Mouse (Mus musculus) forebrain, embryonic 13.5 days (tissue): Measurements from ENCODE around the gene Serpina9. TPM values are rescaled to one million over a fixed set of nuclear protein-coding genes. Genes with fewer than 3 reads are reported as not detected.

Experiments
- ATAC-seq: fragments of 200-750 bp; cut with Nextera tagmentation; 2 replicates; pipeline ENCODE4 v1.8.0; 2017
- H3K27ac ChIP-seq: fragments of 300-500 bp; sonication (generic); 2 replicates; pipeline ENCODE4 v1.5.1; 2015; ENCODE audit warnings: inconsistent platforms, mild to moderate bottlenecking, moderate library complexity
- H3K27me3 ChIP-seq: fragments of 300-500 bp; sonication (generic); 2 replicates; pipeline ENCODE4 v1.6.1; 2015; ENCODE audit warnings: mild to moderate bottlenecking, inconsistent platforms
- H3K36me3 ChIP-seq: fragments of 300-500 bp; sonication (generic); 2 replicates; pipeline ENCODE4 v1.6.1; 2015; ENCODE audit warnings: mild to moderate bottlenecking, inconsistent platforms; ENCODE audit not compliant: poor library complexity, severe bottlenecking
- H3K4me1 ChIP-seq: fragments of 300-500 bp; sonication (generic); 2 replicates; pipeline ENCODE4 v1.6.1; 2015; ENCODE audit warnings: inconsistent platforms
- H3K4me2 ChIP-seq: fragments of 300-500 bp; sonication (generic); 2 replicates; pipeline ENCODE4 v1.6.1; 2015; ENCODE audit warnings: inconsistent platforms, mild to moderate bottlenecking, moderate library complexity
- H3K4me3 ChIP-seq: fragments of 300-500 bp; sonication (generic); 2 replicates; pipeline ENCODE4 v1.5.1; 2015; ENCODE audit warnings: mild to moderate bottlenecking, inconsistent platforms
- H3K9ac ChIP-seq: fragments of 300-500 bp; sonication (generic); 2 replicates; pipeline ENCODE4 v1.6.1; 2015; ENCODE audit warnings: mild to moderate bottlenecking, inconsistent platforms
- H3K9me3 ChIP-seq: fragments of 300-500 bp; sonication (generic); replicated peaks from 2 replicates; pipeline ENCODE4 v1.6.1; 2016; ENCODE audit warnings: inconsistent platforms
- WGBS: fragments of 180-500 bp; shearing (Covaris S2); methylation state at CpG from one replicate; pipeline ENCODE4 v1.1.7; 2015; 5-methylcytosine and 5-hydroxymethylcytosine counted together
- polyA plus RNA-seq: library from polyadenylated mRNA; unstranded; fragments of >200 nt; fragmentation: Nextera tagmentation; extraction: Ambion mirVana; gene quantifications from 2 replicates; pipeline ENCODE4 v1.2.1, GENCODE M21; 2015

The Serpina9 gene
- polyA plus RNA-seq, 1 experiment from 2014 or later: not detected

GRCm38 (mm10) chr12:103988754-103989513, 24.6 kb downstream of the Serpina9 start:
- WGBS: 68% methylated on average over 14 of the region's 14 CpGs
- H3K4me1 ChIP-seq: no peaks in the 10 kb centered on the region
- no peak overlapping the region for H3K9ac ChIP-seq
- H3K4me3 ChIP-seq: no peak overlapping the region
- H3K36me3 ChIP-seq: no peaks in the 10 kb centered on the region
- no peak for ATAC-seq
- no peaks in the 10 kb centered on the region for H3K27me3 ChIP-seq
- H3K9me3 ChIP-seq: no peaks in the 10 kb centered on the region
- H3K4me2 ChIP-seq: no peak overlapping the region
- no peak overlapping the region for H3K27ac ChIP-seq

GRCm38 (mm10) chr12:103985868-103986267, 27.7 kb downstream of the Serpina9 start:
- no peaks in the 10 kb centered on the region for H3K9me3 ChIP-seq

GRCm38 (mm10) chr12:103984935-103985334, 28.6 kb downstream of the Serpina9 start:
- no peak for ATAC-seq
- Histone ChIP-seq H3K27ac (no peak overlapping the region), H3K9ac (no peak overlapping the region), H3K4me3 (no peak overlapping the region), H3K9me3 (no peaks in the 10 kb centered on the region), H3K36me3 (no peaks in the 10 kb centered on the region), H3K4me2 (no peak overlapping the region), H3K27me3 (no peaks in the 10 kb centered on the region), H3K4me1 (no peaks in the 10 kb centered on the region)
- WGBS: 67% methylated on average over 4 of the region's 4 CpGs

More at GRCm38 (mm10) chr12:103985868-103986267, 27.7 kb downstream of the Serpina9 start:
- WGBS: 74% methylated on average over 5 of the region's 5 CpGs
- Histone ChIP-seq H3K4me1 (no peaks in the 10 kb centered on the region), H3K4me3 (no peak overlapping the region), H3K27ac (no peak overlapping the region), H3K27me3 (no peaks in the 10 kb centered on the region), H3K4me2 (no peak overlapping the region), H3K36me3 (no peaks in the 10 kb centered on the region), H3K9ac (no peak overlapping the region)
- no peak for ATAC-seq

- H3K4me1 ChIP-seq: no peaks in the 10 kb centered on the region
- no peaks in the 10 kb centered on the region for H3K27me3 ChIP-seq
- H3K9ac ChIP-seq: no peak overlapping the region
- ATAC-seq: peak; percentile 43; the same call in 1 of the 2 replicates
- H3K4me2 ChIP-seq: no peak overlapping the region
- H3K27ac ChIP-seq: no peak overlapping the region
- no peak overlapping the region for H3K4me3 ChIP-seq
- 78% methylated on average over 7 of the region's 7 CpGs for WGBS
- H3K9me3 ChIP-seq: no peaks in the 10 kb centered on the region
- H3K36me3 ChIP-seq: no peaks in the 10 kb centered on the region
Measured at GRCm38 (mm10) chr12:103981646-103982360, 31.8 kb downstream of the Serpina9 start.

- Histone ChIP-seq H3K4me1 (no peaks in the 10 kb centered on the region), H3K4me2 (no peak overlapping the region), H3K9me3 (no peaks in the 10 kb centered on the region), H3K9ac (no peak overlapping the region), H3K27ac (no peak overlapping the region), H3K36me3 (no peaks in the 10 kb centered on the region), H3K4me3 (no peak overlapping the region), H3K27me3 (no peaks in the 10 kb centered on the region)
- ATAC-seq: no peak
- 93% methylated on average over 10 of the region's 10 CpGs for WGBS
Measured at GRCm38 (mm10) chr12:103978294-103978693, 35.3 kb downstream of the Serpina9 start.

- Histone ChIP-seq H3K4me2 (no peak overlapping the region), H3K27me3 (no peaks in the 10 kb centered on the region), H3K9me3 (no peaks in the 10 kb centered on the region), H3K27ac (no peak overlapping the region), H3K36me3 (no peaks in the 10 kb centered on the region), H3K9ac (no peak overlapping the region), H3K4me3 (no peak overlapping the region), H3K4me1 (no peaks in the 10 kb centered on the region)
- 29% methylated on average over 5 of the region's 5 CpGs for WGBS
- ATAC-seq: no peak
Measured at GRCm38 (mm10) chr12:103977846-103978245, 35.7 kb downstream of the Serpina9 start.

GRCm38 (mm10) chr12:103977060-103977459, 36.5 kb downstream of the Serpina9 start:
- Histone ChIP-seq H3K27me3 (no peaks in the 10 kb centered on the region), H3K4me3 (no peak overlapping the region), H3K36me3 (no peaks in the 10 kb centered on the region), H3K4me1 (no peaks in the 10 kb centered on the region), H3K9me3 (no peaks in the 10 kb centered on the region), H3K27ac (no peak overlapping the region), H3K9ac (no peak overlapping the region), H3K4me2 (no peak overlapping the region)
- ATAC-seq: no peak
- 50% methylated on average over 3 of the region's 3 CpGs for WGBS

GRCm38 (mm10) chr12:103971080-103971479, 42.5 kb downstream of the Serpina9 start:
- H3K9ac ChIP-seq: no peak overlapping the region
- H3K4me3 ChIP-seq: no peak overlapping the region
- WGBS: 94% methylated on average over 4 of the region's 4 CpGs
- no peaks in the 10 kb centered on the region for H3K36me3 ChIP-seq
- no peak overlapping the region for H3K4me2 ChIP-seq
- no peaks in the 10 kb centered on the region for H3K27me3 ChIP-seq
- no peak overlapping the region for H3K27ac ChIP-seq
- H3K4me1 ChIP-seq: no peaks in the 10 kb centered on the region
- H3K9me3 ChIP-seq: peaks cover 3% of the 10 kb centered on the region; the same call in 1 of the 2 replicates
- ATAC-seq: no peak

GRCm38 (mm10) chr12:103969577-103970116, 43.9 kb downstream of the Serpina9 start:
- Histone ChIP-seq H3K9me3 (peaks cover 3% of the 10 kb centered on the region; the same call in 1 of the 2 replicates), H3K9ac (no peak overlapping the region), H3K36me3 (no peaks in the 10 kb centered on the region), H3K4me1 (no peaks in the 10 kb centered on the region), H3K4me2 (no peak overlapping the region), H3K27ac (no peak overlapping the region), H3K4me3 (no peak overlapping the region), H3K27me3 (no peaks in the 10 kb centered on the region)
- ATAC-seq: no peak
- WGBS: 91% methylated on average over 9 of the region's 9 CpGs

- Histone ChIP-seq H3K27ac (no peak overlapping the region), H3K9ac (no peak overlapping the region), H3K4me1 (no peaks in the 10 kb centered on the region), H3K4me2 (no peak overlapping the region), H3K27me3 (no peaks in the 10 kb centered on the region), H3K36me3 (no peaks in the 10 kb centered on the region), H3K9me3 (peaks cover 13% of the 10 kb centered on the region; the same call in 1 of the 2 replicates), H3K4me3 (no peak overlapping the region)
- WGBS: 68% methylated on average over 3 of the region's 3 CpGs
- ATAC-seq: no peak
Measured at GRCm38 (mm10) chr12:103966761-103967160, 46.8 kb downstream of the Serpina9 start.

GRCm38 (mm10) chr12:103963288-103963687, 50.3 kb downstream of the Serpina9 start:
- WGBS: 86% methylated on average over 4 of the region's 4 CpGs
- peaks cover 17% of the 10 kb centered on the region; the same call in 1 of the 2 replicates for H3K9me3 ChIP-seq
- H3K9ac ChIP-seq: no peak overlapping the region
- no peak overlapping the region for H3K4me3 ChIP-seq
- no peaks in the 10 kb centered on the region for H3K36me3 ChIP-seq
- no peaks in the 10 kb centered on the region for H3K27me3 ChIP-seq
- no peak for ATAC-seq
- no peak overlapping the region for H3K27ac ChIP-seq
- no peaks in the 10 kb centered on the region for H3K4me1 ChIP-seq
- no peak overlapping the region for H3K4me2 ChIP-seq

GRCm38 (mm10) chr12:103962860-103963259, 50.7 kb downstream of the Serpina9 start:
- H3K27me3 ChIP-seq: no peaks in the 10 kb centered on the region
- H3K4me2 ChIP-seq: no peak overlapping the region
- no peaks in the 10 kb centered on the region for H3K4me1 ChIP-seq
- no peak overlapping the region for H3K4me3 ChIP-seq
- H3K27ac ChIP-seq: no peak overlapping the region
- ATAC-seq: no peak
- no peak overlapping the region for H3K9ac ChIP-seq
- H3K36me3 ChIP-seq: no peaks in the 10 kb centered on the region
- WGBS: 92% methylated on average over 8 of the region's 8 CpGs
- peaks cover 17% of the 10 kb centered on the region; the same call in 1 of the 2 replicates for H3K9me3 ChIP-seq
